Mouse (Mus musculus) adrenal gland, postnatal 14 days (tissue): ENCODE measurements around the gene Mrps18c. TPM values are rescaled to one million over a fixed set of nuclear protein-coding genes. Genes with fewer than 3 reads are reported as not detected.

Experiments used
- DNase-seq: peaks from one replicate; pipeline ENCODE4 v3.0.0; 2021; ENCODE audit warnings: mixed read lengths
- total RNA-seq: library from RNA; stranded (reverse); gene quantifications from 2 replicates; pipeline ENCODE4 v1.2.3, GENCODE M21; 2021

Mrps18c gene
- total RNA-seq, 1 experiment from 2014 or later = 91.8 TPM

GRCm38 (mm10) chr5:100825975-100826374 lies 27.5 kb downstream of the Mrps18c start:
- peak; percentile 20 for DNase-seq

- no peak for DNase-seq
Observed at GRCm38 (mm10) chr5:100826531-100826930, 28.1 kb downstream of the Mrps18c start.

GRCm38 (mm10) chr5:100828701-100829100 lies 30.3 kb downstream of the Mrps18c start:
- no peak for DNase-seq

- DNase-seq = no peak
Observed at GRCm38 (mm10) chr5:100832680-100833079, 34.3 kb downstream of the Mrps18c start.

DNA sequence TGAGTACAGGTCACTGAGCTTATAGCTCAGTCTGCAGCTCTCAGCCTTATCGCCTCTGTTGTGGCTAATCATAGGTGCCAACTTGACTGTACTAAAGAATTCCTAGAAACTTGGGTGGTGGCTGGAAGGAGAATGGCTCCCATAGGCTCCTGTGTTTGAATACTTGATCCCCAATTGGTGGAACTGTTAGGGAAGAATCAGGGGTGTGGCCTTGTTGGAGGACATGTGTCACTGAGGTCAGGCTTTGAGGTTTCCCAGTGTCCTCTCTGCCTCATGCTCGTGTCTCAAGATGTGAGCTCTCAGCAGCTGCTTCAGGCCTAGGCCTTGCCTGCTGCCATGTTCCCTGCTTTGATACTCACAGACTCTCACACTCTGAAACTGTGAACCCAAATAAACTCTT lies 35.4 kb downstream of the Mrps18c start:
- no peak for DNase-seq

- no peak for DNase-seq
Observed at GRCm38 (mm10) chr5:100835862-100836538, 37.6 kb downstream of the Mrps18c start.

DNA sequence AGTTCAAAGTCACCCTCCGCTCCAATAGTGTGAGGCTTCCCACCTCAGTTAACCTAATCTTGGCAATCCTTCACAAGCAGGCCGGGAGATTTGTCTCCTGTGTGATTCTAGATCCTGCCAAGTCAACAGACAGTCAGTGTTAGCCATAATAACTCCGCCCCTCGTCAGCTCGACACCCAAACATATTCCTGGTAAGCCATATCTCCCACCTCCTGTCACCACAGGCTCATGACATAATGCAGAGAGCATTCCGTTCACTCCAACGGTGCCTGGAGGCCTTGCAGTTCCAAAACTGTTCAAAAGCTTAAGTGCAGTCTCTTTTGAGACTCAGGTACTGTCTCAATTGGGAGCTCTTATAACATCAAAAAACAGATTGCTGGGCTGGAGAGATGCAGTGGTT lies 39.5 kb downstream of the Mrps18c start:
- no peak for DNase-seq

DNA sequence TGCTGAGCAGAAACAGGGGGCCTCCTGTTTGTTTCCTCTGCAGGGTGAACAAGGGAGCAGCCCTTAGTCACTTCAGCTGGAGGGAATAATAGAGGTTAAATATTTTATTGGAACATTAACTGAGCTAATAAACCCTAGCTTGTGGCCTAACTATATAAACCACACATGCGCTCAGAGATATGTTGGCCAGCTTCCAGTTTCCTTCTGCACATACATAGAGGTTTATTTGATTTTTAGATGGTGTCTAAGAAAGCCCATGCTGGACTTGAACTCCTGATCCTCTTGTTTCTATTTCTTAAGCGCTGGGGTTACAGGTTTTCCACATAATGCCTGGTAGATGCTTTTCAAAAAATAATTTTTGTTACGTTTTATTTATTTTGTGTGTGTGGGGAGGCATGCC lies 46.1 kb downstream of the Mrps18c start:
- DNase-seq = no peak

GRCm38 (mm10) chr5:100845485-100845847 lies 47.0 kb downstream of the Mrps18c start, which contains the start of gene Gpat3:
TSS of gene Gpat3 (plus strand) at chr5:100845713.
- DNase-seq = peak; percentile 65

GRCm38 (mm10) chr5:100845848-100846598 lies 47.6 kb downstream of the Mrps18c start:
- peak; percentile 88 for DNase-seq

DNA sequence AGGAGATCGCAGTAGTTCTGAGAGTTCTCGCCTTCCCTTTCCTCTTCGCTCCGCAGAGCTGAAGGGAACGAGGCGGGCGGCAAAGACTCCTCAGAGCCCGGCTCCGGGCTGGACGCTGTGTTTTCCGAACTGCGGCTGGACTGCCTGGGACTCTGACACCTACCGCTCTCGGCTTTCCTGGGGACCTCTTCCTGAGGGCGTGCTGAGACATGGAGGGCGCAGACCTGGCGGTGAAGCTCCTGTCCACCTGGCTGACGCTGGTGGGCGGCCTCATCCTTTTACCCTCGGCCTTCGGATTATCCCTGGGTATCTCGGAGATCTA lies 48.1 kb downstream of the Mrps18c start:
- DNase-seq = no peak

DNA sequence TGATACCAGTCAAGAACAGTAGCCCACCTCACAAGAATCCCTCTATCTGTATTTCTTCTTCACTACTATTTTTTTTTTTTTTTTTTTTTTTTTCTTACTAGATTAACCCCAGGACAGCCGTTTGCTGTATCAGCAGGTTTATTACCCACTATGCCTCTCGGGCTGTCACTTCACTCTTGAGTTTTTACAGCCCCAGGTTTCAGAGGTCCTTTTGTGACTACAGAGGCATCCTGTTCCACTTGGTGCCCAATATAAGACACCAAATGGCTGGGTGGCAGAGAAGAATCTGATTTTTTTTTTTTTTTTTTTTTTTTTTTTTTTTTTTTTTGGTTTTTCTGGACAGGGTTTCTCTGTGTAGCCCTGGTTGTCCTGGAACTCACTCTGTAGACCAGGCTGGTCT lies 48.7 kb downstream of the Mrps18c start:
- DNase-seq = no peak

GRCm38 (mm10) chr5:100853963-100854362 lies 55.5 kb downstream of the Mrps18c start:
- no peak for DNase-seq

Other genes starting within 250 kb of the Mrps18c start
- 9.2 and 10.8 TPM in 2 replicates for gene Plac8, start 226.4 kb upstream of the Mrps18c start, total RNA-seq
- gene Coq2, start 123.5 kb upstream of the Mrps18c start, total RNA-seq = 59.7 and 60.6 TPM in 2 replicates
- 1.3 and 2.8 TPM in 2 replicates for gene Hpse, start 78.9 kb upstream of the Mrps18c start, total RNA-seq
- gene Helq, start within 50 bp of the Mrps18c start, total RNA-seq = 6.6 and 8.6 TPM in 2 replicates
- 10.2 and 16.0 TPM in 2 replicates for gene Abraxas1, start 22.3 kb downstream of the Mrps18c start, total RNA-seq
- gene Gpat3, start 47.1 kb downstream of the Mrps18c start, total RNA-seq = 5.1 and 7.7 TPM in 2 replicates